Mouse (Mus musculus) brain, embryonic 14.5 days (tissue): ENCODE data around the gene Wars2.
A peak's percentile ranks its signal among the peaks of the same experiment; 100 is the strongest.

Source experiments
- CTCF ChIP-seq: fragments of 200-500 bp; IDR thresholded peaks from 2 replicates; pipeline ENCODE4 v1.5.1; 2012; ENCODE audit warnings: inconsistent platforms, mild to moderate bottlenecking, moderate library complexity, borderline replicate concordance; ENCODE audit not compliant: insufficient read depth, insufficient read length; ENCODE audit errors: extremely low read depth
- POLR2A ChIP-seq: fragments of 200-500 bp; IDR thresholded peaks from 2 replicates; pipeline ENCODE4 v1.6.1; 2012; ENCODE audit warnings: mild to moderate bottlenecking, inconsistent platforms, borderline replicate concordance; ENCODE audit not compliant: poor library complexity, insufficient read depth, insufficient read length, severe bottlenecking; ENCODE audit errors: extremely low read depth

- TF ChIP-seq CTCF (peak; percentile 62; the same call in 1 of the 2 replicates), POLR2A (no peak)
Observed at GRCm38 (mm10) chr3:99233393-99234318, 92.8 kb downstream of the Wars2 start.
